Mouse (Mus musculus): ENCODE data around the gene Tmcc2. TPM values are rescaled to one million over a fixed set of nuclear protein-coding genes. Genes with fewer than 3 reads are reported as not detected.

The Tmcc2 gene
- polyA plus RNA-seq, 1 experiment from 2014 or later, result 38.1 TPM

- no peak for ATAC-seq
- H3K4me3 ChIP-seq (ENCODE audit: low read depth, low read length), result no peak overlapping the region
- 79% methylated on average over 10 of the region's 10 CpGs for WGBS
- no peak overlapping the region for H3K9ac ChIP-seq (ENCODE audit: low read depth, low read length)
- no peak overlapping the region for H3K27ac ChIP-seq (ENCODE audit: low read length)
- H3K4me1 ChIP-seq (ENCODE audit: control insufficient read depth, insufficient read depth, low read length), result peaks cover 3% of the 10 kb centered on the region; the same call in 1 of the 2 replicates
- H3K36me3 ChIP-seq (ENCODE audit: control insufficient read depth, insufficient read depth, low read length), result no peaks in the 10 kb centered on the region
- no peaks in the 10 kb centered on the region for H3K9me3 ChIP-seq (replicated peaks; ENCODE audit: control insufficient read depth, low read length, poor library complexity, severe bottlenecking)
- H3K4me2 ChIP-seq (ENCODE audit: low read length), result no peak overlapping the region
- no peaks in the 10 kb centered on the region for H3K27me3 ChIP-seq (ENCODE audit: control insufficient read depth, insufficient read depth, low read depth, low read length)
Observed at GRCm38 (mm10) chr1:132311174-132311859, 79.8 kb downstream of the Tmcc2 start.

GRCm38 (mm10) chr1:132310754-132311153, 80.3 kb downstream of the Tmcc2 start:
- Histone ChIP-seq H3K9me3 (replicated peaks; ENCODE audit: control insufficient read depth, low read length, poor library complexity, severe bottlenecking) (no peaks in the 10 kb centered on the region), H3K9ac (ENCODE audit: low read depth, low read length) (no peak overlapping the region), H3K27ac (ENCODE audit: low read length) (no peak overlapping the region), H3K36me3 (ENCODE audit: control insufficient read depth, insufficient read depth, low read length) (no peaks in the 10 kb centered on the region), H3K4me1 (ENCODE audit: control insufficient read depth, insufficient read depth, low read length) (peaks cover 3% of the 10 kb centered on the region; the same call in 1 of the 2 replicates), H3K4me3 (ENCODE audit: low read depth, low read length) (no peak overlapping the region), H3K27me3 (ENCODE audit: control insufficient read depth, insufficient read depth, low read depth, low read length) (no peaks in the 10 kb centered on the region), H3K4me2 (ENCODE audit: low read length) (no peak overlapping the region)
- 68% methylated on average over 7 of the region's 7 CpGs for WGBS
- ATAC-seq, result no peak

- H3K9me3 ChIP-seq (replicated peaks; ENCODE audit: control insufficient read depth, low read length, poor library complexity, severe bottlenecking), result no peaks in the 10 kb centered on the region
- no peaks in the 10 kb centered on the region for H3K36me3 ChIP-seq (ENCODE audit: control insufficient read depth, insufficient read depth, low read length)
- no peaks in the 10 kb centered on the region for H3K27me3 ChIP-seq (ENCODE audit: control insufficient read depth, insufficient read depth, low read depth, low read length)
- ATAC-seq, result no peak
- no peaks in the 10 kb centered on the region for H3K4me1 ChIP-seq (ENCODE audit: control insufficient read depth, insufficient read depth, low read length)
- no peak overlapping the region for H3K4me2 ChIP-seq (ENCODE audit: low read length)
- H3K27ac ChIP-seq (ENCODE audit: low read length), result no peak overlapping the region
- H3K4me3 ChIP-seq (ENCODE audit: low read depth, low read length), result no peak overlapping the region
- no peak overlapping the region for H3K9ac ChIP-seq (ENCODE audit: low read depth, low read length)
- WGBS, result 92% methylated on average over 7 of the region's 7 CpGs
Observed at GRCm38 (mm10) chr1:132308674-132309073, 82.4 kb downstream of the Tmcc2 start.

GRCm38 (mm10) chr1:132307962-132308361, 83.1 kb downstream of the Tmcc2 start:
- Histone ChIP-seq H3K27me3 (ENCODE audit: control insufficient read depth, insufficient read depth, low read depth, low read length) (no peaks in the 10 kb centered on the region), H3K4me2 (ENCODE audit: low read length) (no peak overlapping the region), H3K4me3 (ENCODE audit: low read depth, low read length) (no peak overlapping the region), H3K36me3 (ENCODE audit: control insufficient read depth, insufficient read depth, low read length) (no peaks in the 10 kb centered on the region), H3K9me3 (replicated peaks; ENCODE audit: control insufficient read depth, low read length, poor library complexity, severe bottlenecking) (no peaks in the 10 kb centered on the region), H3K4me1 (ENCODE audit: control insufficient read depth, insufficient read depth, low read length) (peaks cover under 1% of the 10 kb centered on the region; the same call in 1 of the 2 replicates), H3K27ac (ENCODE audit: low read length) (no peak overlapping the region), H3K9ac (ENCODE audit: low read depth, low read length) (no peak overlapping the region)
- 88% methylated on average over 6 of the region's 6 CpGs for WGBS
- no peak for ATAC-seq

- H3K4me2 ChIP-seq (ENCODE audit: low read length), result no peak overlapping the region
- no peak overlapping the region for H3K27ac ChIP-seq (ENCODE audit: low read length)
- H3K27me3 ChIP-seq (ENCODE audit: control insufficient read depth, insufficient read depth, low read depth, low read length), result no peaks in the 10 kb centered on the region
- H3K4me1 ChIP-seq (ENCODE audit: control insufficient read depth, insufficient read depth, low read length), result peaks cover 6% of the 10 kb centered on the region; the same call in 1 of the 2 replicates
- no peak overlapping the region for H3K4me3 ChIP-seq (ENCODE audit: low read depth, low read length)
- 19% methylated on average over 4 of the region's 4 CpGs for WGBS
- H3K9ac ChIP-seq (ENCODE audit: low read depth, low read length), result no peak overlapping the region
- no peak for ATAC-seq
- no peaks in the 10 kb centered on the region for H3K9me3 ChIP-seq (replicated peaks; ENCODE audit: control insufficient read depth, low read length, poor library complexity, severe bottlenecking)
- no peaks in the 10 kb centered on the region for H3K36me3 ChIP-seq (ENCODE audit: control insufficient read depth, insufficient read depth, low read length)
Observed at GRCm38 (mm10) chr1:132306808-132307207, 84.3 kb downstream of the Tmcc2 start.

Other genes starting within 250 kb of the Tmcc2 start
- 16.2 and 18.0 TPM in 2 replicates for gene Lemd1, start 199.8 kb downstream of the Tmcc2 start, polyA plus RNA-seq (2015; fragmentation: Nextera tagmentation; extraction: Ambion mirVana)
- gene AC124108.1, start 199.8 kb downstream of the Tmcc2 start, polyA plus RNA-seq (2015; fragmentation: Nextera tagmentation; extraction: Ambion mirVana), result 2.8 and 4.0 TPM in 2 replicates
- 0.28 and 0.63 TPM in 2 replicates for gene Gm10188, start 161.5 kb downstream of the Tmcc2 start, polyA plus RNA-seq (2015; fragmentation: Nextera tagmentation; extraction: Ambion mirVana)
- 8.3 and 10.8 TPM in 2 replicates for gene Klhdc8a, start 92.7 kb downstream of the Tmcc2 start, polyA plus RNA-seq (2015; fragmentation: Nextera tagmentation; extraction: Ambion mirVana)
- gene Nuak2, start 75.2 kb downstream of the Tmcc2 start, polyA plus RNA-seq (2015; fragmentation: Nextera tagmentation; extraction: Ambion mirVana), result 19.8 and 22.0 TPM in 2 replicates
- 10.3 and 10.5 TPM in 2 replicates for gene Dstyk, start 26.3 kb upstream of the Tmcc2 start, polyA plus RNA-seq (2015; fragmentation: Nextera tagmentation; extraction: Ambion mirVana)
- 44.8 and 49.6 TPM in 2 replicates for gene Rbbp5, start 86.1 kb upstream of the Tmcc2 start, polyA plus RNA-seq (2015; fragmentation: Nextera tagmentation; extraction: Ambion mirVana)
- gene Tmem81, start 114.9 kb upstream of the Tmcc2 start, polyA plus RNA-seq (2015; fragmentation: Nextera tagmentation; extraction: Ambion mirVana), result 0.81 and 1.3 TPM in 2 replicates
- gene Cntn2, start 152.0 kb upstream of the Tmcc2 start, polyA plus RNA-seq (2015; fragmentation: Nextera tagmentation; extraction: Ambion mirVana), result 28.2 and 34.6 TPM in 2 replicates